Mouse (Mus musculus): ENCODE measurements around the gene Majin. TPM values are rescaled to one million over a fixed set of nuclear protein-coding genes. Genes with fewer than 3 reads are reported as not detected.

Majin gene
- polyA plus RNA-seq, 1 experiment from 2014 or later: not detected

- in situ Hi-C loops (cut with MboI; ENCODE audit: low pct_unique_long_range_greater_than_20kb): no loop called here
- no peak for DNase-seq (ENCODE audit: low read depth, low spot score)
- ChIA-PET CTCF (interaction anchor here (0.6 to 3.0 kb wide), 12 partner anchors 9 to 68 kb away, joined by 3 to 15 read pairs (median 5); partner anchors contain the start of gene Cdc42bpg), POLR2A (no interaction called here)
- no peaks in the 10 kb centered on the region for H3K27me3 ChIP-seq
- no peak for ATAC-seq
- TF ChIP-seq CTCF (IDR thresholded peaks at IDR 0.05): no peak
Measured at GRCm38 (mm10) chr19:6268670-6269132, 84.5 kb downstream of the Majin start.

DNA sequence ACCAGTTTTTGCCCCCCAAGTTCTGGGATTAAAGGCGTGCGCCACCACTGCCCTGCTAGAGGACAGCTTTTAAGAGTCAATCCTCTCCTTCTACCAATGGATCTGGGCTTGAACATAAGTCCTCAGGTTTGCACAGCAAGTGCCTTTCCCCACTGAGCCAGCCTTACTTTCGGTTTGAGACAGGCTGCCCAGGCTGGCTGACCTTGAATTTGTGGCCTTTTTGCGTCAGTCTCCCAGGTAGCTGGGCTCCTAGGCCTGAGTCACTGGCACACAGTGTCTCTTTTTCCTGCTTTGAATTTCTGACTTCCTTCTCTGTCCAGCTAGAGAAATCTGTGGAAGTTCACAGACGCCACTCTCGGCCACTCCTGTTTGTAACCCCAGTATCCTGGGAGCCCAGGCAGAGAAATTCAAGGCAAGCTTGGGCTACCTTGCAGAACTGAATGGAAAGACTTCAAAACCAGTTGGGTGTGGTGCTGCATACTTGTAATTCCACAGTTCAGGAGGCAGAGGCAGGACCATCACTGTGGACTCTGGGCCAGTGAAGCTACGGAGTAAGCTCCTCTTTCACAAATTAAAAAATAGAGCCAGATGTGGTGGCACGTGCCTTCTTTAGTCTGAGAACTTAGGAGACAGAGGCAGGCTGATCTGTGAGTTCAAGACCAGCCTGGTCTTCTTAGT, 85.7 kb downstream of the Majin start:
- no peak for DNase-seq (ENCODE audit: low read depth, low spot score)
- no peaks in the 10 kb centered on the region for H3K27me3 ChIP-seq
- CTCF ChIA-PET: interaction anchor here (0.9 to 2.8 kb wide), 8 partner anchors 8 to 62 kb away, joined by 3 to 9 read pairs (median 4); partner anchors contain the start of gene Cdc42bpg
- in situ Hi-C loops (cut with MboI; ENCODE audit: low pct_unique_long_range_greater_than_20kb): loop anchor here (5.0 kb wide), 1 partner anchor 37 kb away; the partner anchor contains the start of gene Cdc42bpg
- no peak for ATAC-seq
- POLR2A ChIA-PET: interaction anchor here (0.7 kb wide), 1 partner anchor 61 kb away, joined by 3 read pairs; no protein-coding TSS in a partner anchor
- no peak for TF ChIP-seq CTCF (IDR thresholded peaks at IDR 0.05)

- TF ChIP-seq CTCF (IDR thresholded peaks at IDR 0.05): no peak
- ATAC-seq (no peak), DNase-seq (ENCODE audit: low read depth, low spot score) (no peak)
- ChIA-PET CTCF (interaction anchor here (1.0 to 2.3 kb wide), 4 partner anchors 33 to 64 kb away, joined by 3 to 6 read pairs (median 3); partner anchors contain the start of genes Cdc42bpg and Men1), POLR2A (no interaction called here)
- no peaks in the 10 kb centered on the region for H3K27me3 ChIP-seq
- in situ Hi-C loops (cut with MboI; ENCODE audit: low pct_unique_long_range_greater_than_20kb): loop anchor here (5.0 kb wide), 1 partner anchor 37 kb away; the partner anchor contains the start of gene Cdc42bpg
Measured at GRCm38 (mm10) chr19:6270661-6271060, 86.5 kb downstream of the Majin start.

DNA sequence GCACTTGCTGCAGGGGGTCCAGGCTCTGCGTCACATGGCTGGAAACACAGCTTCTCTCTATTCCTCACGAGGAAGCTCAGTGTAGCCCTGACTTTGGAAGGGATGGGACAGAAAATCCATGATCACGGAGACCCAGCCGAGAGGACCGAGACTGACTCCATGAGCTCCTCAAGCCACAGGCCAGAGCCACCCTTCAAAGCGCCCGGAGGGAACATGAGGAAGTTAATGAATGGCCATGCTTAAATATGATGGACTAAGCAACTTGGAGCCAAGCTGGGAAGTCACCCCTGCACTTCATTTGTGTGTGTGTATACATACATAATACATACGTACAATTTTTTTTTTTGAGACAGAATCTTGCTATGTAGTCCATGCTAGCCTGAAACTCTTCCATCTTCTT, 87.0 kb downstream of the Majin start:
- no peak for TF ChIP-seq CTCF (IDR thresholded peaks at IDR 0.05)
- ATAC-seq: no peak
- in situ Hi-C loops (cut with MboI; ENCODE audit: low pct_unique_long_range_greater_than_20kb): loop anchor here (5.0 kb wide), 1 partner anchor 36 kb away; the partner anchor contains the start of gene Cdc42bpg
- H3K27me3 ChIP-seq: no peaks in the 10 kb centered on the region
- DNase-seq (ENCODE audit: low read depth, low spot score): no peak
- ChIA-PET POLR2A (interaction anchor here (1.5 kb wide), 1 partner anchor 13 kb away, joined by 3 read pairs; no protein-coding TSS in a partner anchor), CTCF (interaction anchor here (0.6 to 2.3 kb wide), 4 partner anchors 11 to 63 kb away, joined by 3 to 6 read pairs (median 3); partner anchors contain the start of genes Cdc42bpg and Men1)

DNA sequence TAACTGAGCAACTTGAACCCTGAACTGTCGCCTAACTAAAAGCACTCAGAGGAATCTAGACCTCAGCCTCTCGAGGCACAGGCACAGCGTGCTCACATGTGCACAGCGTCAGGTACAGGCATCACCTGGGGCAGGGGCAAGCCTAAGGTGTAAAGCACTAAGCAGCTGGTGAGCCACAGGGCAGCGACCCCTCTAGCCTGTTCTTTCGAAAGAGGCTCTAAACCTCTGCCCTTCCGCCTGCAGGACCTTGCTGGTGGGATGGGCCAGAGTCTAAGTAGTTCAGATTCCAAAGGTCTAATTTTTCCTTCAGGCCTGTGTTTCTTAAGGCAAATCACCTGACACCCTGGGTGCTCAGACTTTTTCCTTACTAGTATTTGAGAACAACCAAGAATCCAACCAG, 87.9 kb downstream of the Majin start:
- no peaks in the 10 kb centered on the region for H3K27me3 ChIP-seq
- in situ Hi-C loops (cut with MboI; ENCODE audit: low pct_unique_long_range_greater_than_20kb): loop anchor here (5.0 kb wide), 1 partner anchor 35 kb away; the partner anchor contains the start of gene Cdc42bpg
- POLR2A ChIA-PET: interaction anchor here (1.5 kb wide), 1 partner anchor 14 kb away, joined by 3 read pairs; no protein-coding TSS in a partner anchor
- CTCF ChIA-PET: interaction anchor here (3.0 kb wide), 1 partner anchor 9 kb away, joined by 10 read pairs; no protein-coding TSS in a partner anchor
- no peak for ATAC-seq
- DNase-seq (ENCODE audit: low read depth, low spot score): no peak
- TF ChIP-seq CTCF (IDR thresholded peaks at IDR 0.05): no peak

- DNase-seq (ENCODE audit: low read depth, low spot score): no peak
- in situ Hi-C loops (cut with MboI; ENCODE audit: low pct_unique_long_range_greater_than_20kb): loop anchor here (5.0 kb wide), 1 partner anchor 35 kb away; the partner anchor contains the start of gene Cdc42bpg
- ATAC-seq: no peak
- H3K27me3 ChIP-seq: no peaks in the 10 kb centered on the region
- ChIA-PET CTCF (interaction anchor here (1.1 to 7.8 kb wide), 3 partner anchors 10 to 59 kb away, joined by 3 to 89 read pairs (median 10); no protein-coding TSS in a partner anchor), POLR2A (interaction anchor here (1.5 kb wide), 1 partner anchor 14 kb away, joined by 3 read pairs; no protein-coding TSS in a partner anchor)
- TF ChIP-seq CTCF (IDR thresholded peaks at IDR 0.05): no peak
Measured at GRCm38 (mm10) chr19:6272738-6273137, 88.5 kb downstream of the Majin start.

DNA sequence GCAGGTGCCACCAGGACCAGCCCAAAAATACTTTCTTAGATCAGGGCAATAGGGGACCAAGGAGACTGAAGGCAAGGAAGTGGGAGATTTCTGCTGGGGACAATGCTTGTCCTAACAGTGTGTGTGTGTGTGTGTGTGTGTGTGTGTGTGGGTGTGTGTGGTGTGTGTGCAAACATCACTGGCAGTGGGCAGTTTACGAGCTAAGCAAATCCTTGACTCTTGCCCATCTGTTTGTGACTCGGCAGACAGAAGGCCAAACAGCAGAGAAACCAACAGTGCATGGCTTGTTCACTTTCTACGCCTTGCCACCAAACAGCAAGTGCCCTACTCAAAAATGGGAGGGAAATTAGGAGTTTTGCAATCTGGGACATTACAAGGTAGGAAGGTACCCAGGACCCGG, 89.4 kb downstream of the Majin start:
- ChIA-PET POLR2A (no interaction called here), CTCF (interaction anchor here (1.1 to 7.8 kb wide), 3 partner anchors 10 to 58 kb away, joined by 3 to 89 read pairs (median 10); no protein-coding TSS in a partner anchor)
- in situ Hi-C loops (cut with MboI; ENCODE audit: low pct_unique_long_range_greater_than_20kb): loop anchor here (5.0 kb wide), 1 partner anchor 34 kb away; the partner anchor contains the start of gene Cdc42bpg
- ATAC-seq: no peak
- H3K27me3 ChIP-seq: no peaks in the 10 kb centered on the region
- no peak for DNase-seq (ENCODE audit: low read depth, low spot score)
- no peak for TF ChIP-seq CTCF (IDR thresholded peaks at IDR 0.05)

Other genes starting within 250 kb of the Majin start
- gene Pola2, start 220.2 kb upstream of the Majin start, polyA plus RNA-seq (2021): 24.0 TPM
- gene Slc22a20, start 198.2 kb upstream of the Majin start, polyA plus RNA-seq (2021): not detected
- gene Capn1, start 168.5 kb upstream of the Majin start, polyA plus RNA-seq (2021): 70.4 TPM
- 55.2 TPM for gene Syvn1, start 137.8 kb upstream of the Majin start, polyA plus RNA-seq (2021)
- gene Mrpl49, start 126.6 kb upstream of the Majin start, polyA plus RNA-seq (2021): 68.9 TPM
- 1,123 TPM for gene Fau, start 126.5 kb upstream of the Majin start, polyA plus RNA-seq (2021)
- gene Znhit2, start 123.2 kb upstream of the Majin start, polyA plus RNA-seq (2021): 38.3 TPM
- 21.5 TPM for gene Tm7sf2, start 116.0 kb upstream of the Majin start, polyA plus RNA-seq (2021)
- gene Vps51, start 107.2 kb upstream of the Majin start, polyA plus RNA-seq (2021): 63.3 TPM
- 0.15 TPM for gene Tmem262, start 104.4 kb upstream of the Majin start, polyA plus RNA-seq (2021)
- gene Gm28374, start 102.1 kb upstream of the Majin start, polyA plus RNA-seq (2021): 0.83 TPM
- gene Zfpl1, start 99.4 kb upstream of the Majin start, polyA plus RNA-seq (2021): 59.4 TPM
- 16.4 TPM for gene Cdca5, start 99.4 kb upstream of the Majin start, polyA plus RNA-seq (2021)
- gene AC131692.1, start 90.0 kb upstream of the Majin start, polyA plus RNA-seq (2021): 0.33 TPM
- gene Naaladl1, start 78.6 kb upstream of the Majin start, polyA plus RNA-seq (2021): 0.54 TPM
- 17.0 TPM for gene Sac3d1, start 65.7 kb upstream of the Majin start, polyA plus RNA-seq (2021)
- 40.4 TPM for gene Snx15, start 56.1 kb upstream of the Majin start, polyA plus RNA-seq (2021)
- 0.08 TPM for gene Batf2, start 43.4 kb upstream of the Majin start, polyA plus RNA-seq (2021)
- gene Arl2, start 42.8 kb upstream of the Majin start, polyA plus RNA-seq (2021): 122 TPM
- gene Gpha2, start 42.0 kb downstream of the Majin start, polyA plus RNA-seq (2021): 0.26 TPM
- gene Ppp2r5b, start 51.5 kb downstream of the Majin start, polyA plus RNA-seq (2021): 172 TPM
- 32.5 TPM for gene Atg2a, start 57.3 kb downstream of the Majin start, polyA plus RNA-seq (2021)
- gene Ehd1, start 92.3 kb downstream of the Majin start, polyA plus RNA-seq (2021): 88.7 TPM
- gene Cdc42bpg, start 122.1 kb downstream of the Majin start, polyA plus RNA-seq (2021): 41.2 TPM
- 63.2 TPM for gene Men1, start 150.6 kb downstream of the Majin start, polyA plus RNA-seq (2021)
- 45.6 TPM for gene Map4k2, start 156.7 kb downstream of the Majin start, polyA plus RNA-seq (2021)
- gene Sf1, start 179.3 kb downstream of the Majin start, polyA plus RNA-seq (2021): 186 TPM
- 1.0 TPM for gene Pygm, start 200.0 kb downstream of the Majin start, polyA plus RNA-seq (2021)
- 7.0 TPM for gene Rasgrp2, start 215.0 kb downstream of the Majin start, polyA plus RNA-seq (2021)
- not detected for gene Nrxn2, start 234.3 kb downstream of the Majin start, polyA plus RNA-seq (2021)

Data from Patski (cell line).